Mouse (Mus musculus): ENCODE results near the gene Tent5a. TPM values are rescaled to one million over a fixed set of nuclear protein-coding genes. Genes with fewer than 3 reads are reported as not detected.

The Tent5a gene
- 1 to 10 TPM; 2.6 to 3.6 TPM for total RNA-seq (2021)
- long read RNA-seq, experiment 1, full-length matches to known transcripts, result 2 of 2 reads
- long read RNA-seq, experiment 1, partial matches to known transcripts, result 0 of 2 reads
- long read RNA-seq, experiment 1, other reads (novel, unspliced or antisense), result 0 of 2 reads
- long read RNA-seq, experiment 2, full-length matches to known transcripts, result 1 of 2 reads
- long read RNA-seq, experiment 2, partial matches to known transcripts, result 1 of 2 reads
- long read RNA-seq, experiment 2, other reads (novel, unspliced or antisense), result 0 of 2 reads

DNA sequence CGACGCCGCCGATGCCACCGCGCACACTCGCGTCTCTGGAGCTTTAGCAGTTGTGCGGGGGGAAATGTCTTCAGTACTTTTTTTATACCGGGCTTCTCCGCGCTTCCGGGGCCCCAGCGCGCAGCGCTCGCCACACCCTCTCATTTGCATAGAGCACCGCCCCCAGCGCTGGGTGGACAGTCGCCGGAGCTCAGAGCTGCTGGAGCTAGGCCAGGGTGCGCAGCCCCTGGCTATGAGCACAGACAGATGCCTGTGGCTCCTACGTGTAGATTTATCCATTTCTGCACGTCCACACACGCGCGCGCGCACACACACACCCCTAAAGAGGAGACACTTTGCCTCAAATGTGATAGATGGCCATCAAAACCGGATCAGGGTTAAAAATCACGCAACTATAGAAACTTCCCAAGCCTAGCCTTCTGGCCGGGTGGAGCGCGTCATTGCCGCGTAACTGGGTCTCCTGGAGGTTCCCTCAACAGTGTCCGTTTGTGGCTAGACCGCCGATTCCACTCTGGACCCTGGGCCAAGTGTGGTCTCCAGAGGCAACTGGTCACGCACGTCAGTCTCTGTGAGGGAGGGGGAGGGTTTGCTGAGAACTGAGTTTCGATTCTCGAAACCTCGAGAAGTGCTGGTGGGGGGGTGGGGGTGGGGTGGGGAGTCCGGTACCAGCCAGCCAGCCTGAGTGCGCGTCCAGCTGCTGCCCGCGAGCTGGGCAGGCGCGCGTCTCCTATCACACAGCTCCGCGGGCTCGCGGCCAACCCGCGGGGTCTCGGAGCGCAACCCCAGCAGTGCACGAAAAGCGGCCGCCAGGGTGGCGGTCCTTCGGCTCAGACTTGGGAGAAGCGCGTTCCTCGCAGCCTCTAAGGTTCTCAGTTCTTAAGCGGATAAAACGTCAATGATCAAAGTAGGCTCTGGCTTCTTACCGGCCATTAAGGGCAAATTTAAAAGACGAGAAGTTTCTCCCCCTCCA lies at the start of gene Tent5a:
Gene Tent5a, minus strand, starts transcription at position 107 of the 970 bp plus-strand sequence.
- peak; percentile 47 to 52 for DNase-seq (ENCODE audit: low spot score in 2 of 2)

GRCm38 (mm10) chr9:85376643-85377307 lies 49.6 kb upstream of the Tent5a start:
- no peak for DNase-seq (ENCODE audit: low spot score in 2 of 2)

DNA sequence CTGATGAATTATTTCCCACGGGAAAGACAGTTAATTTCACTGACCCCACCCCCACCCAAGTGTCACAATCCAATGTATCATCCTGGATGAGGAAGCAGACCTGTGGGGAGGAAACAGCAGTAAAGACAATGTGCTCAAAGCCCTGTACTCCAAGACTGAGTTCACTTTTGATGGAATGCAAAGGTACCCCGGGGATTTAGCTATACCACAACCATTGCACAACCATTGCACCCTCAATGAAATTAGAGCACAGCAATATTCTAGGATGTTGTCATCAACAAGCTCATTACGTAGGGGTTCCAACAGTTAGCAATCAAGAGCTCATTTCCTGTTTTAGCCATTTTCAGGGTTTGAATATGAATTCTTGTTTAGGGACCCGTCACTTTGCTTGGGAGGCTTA lies 48.0 kb upstream of the Tent5a start:
- DNase-seq (ENCODE audit: low spot score in 2 of 2), result no peak

DNA sequence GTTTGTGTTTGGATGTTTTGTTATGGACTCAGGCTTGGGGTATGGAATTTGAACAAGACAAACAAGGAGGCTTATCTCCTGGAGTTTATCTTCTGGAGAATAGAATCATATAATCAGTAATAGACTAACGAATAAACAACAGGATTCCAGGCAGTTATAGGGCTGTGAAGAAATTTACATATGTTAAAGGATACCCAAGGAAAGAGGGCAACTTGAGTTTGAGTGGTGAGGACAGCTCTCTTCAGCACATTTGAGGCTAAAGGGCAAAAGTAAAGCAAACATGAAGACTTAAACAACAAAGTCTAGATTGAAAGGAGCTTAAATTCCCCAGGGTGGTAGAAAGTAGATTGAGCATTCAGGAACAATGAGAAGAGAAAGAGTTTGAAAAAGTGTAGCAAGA lies 44.9 kb upstream of the Tent5a start:
- DNase-seq (ENCODE audit: low spot score in 2 of 2), result no peak

DNA sequence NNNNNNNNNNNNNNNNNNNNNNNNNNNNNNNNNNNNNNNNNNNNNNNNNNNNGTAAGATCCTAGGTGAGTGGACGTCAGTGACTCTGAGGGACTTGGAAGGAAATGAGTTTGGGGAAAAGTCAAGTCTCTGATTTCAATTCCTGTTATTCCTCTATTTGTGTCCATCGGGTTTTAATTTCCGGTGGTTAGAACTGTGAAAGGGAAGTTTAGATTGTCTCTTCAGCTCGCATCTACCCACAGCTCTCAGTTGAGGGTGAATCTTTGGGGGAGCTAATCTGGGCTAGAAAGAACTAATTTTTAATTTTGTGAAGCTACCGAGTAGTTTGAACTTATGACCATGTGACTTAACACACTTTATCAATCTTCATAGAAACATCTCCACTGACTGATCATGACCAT lies 42.4 kb upstream of the Tent5a start:
- DNase-seq (ENCODE audit: low spot score in 2 of 2), result no peak

GRCm38 (mm10) chr9:85357154-85357860 lies 30.2 kb upstream of the Tent5a start:
- DNase-seq (ENCODE audit: low spot score in 2 of 2), result no peak

DNA sequence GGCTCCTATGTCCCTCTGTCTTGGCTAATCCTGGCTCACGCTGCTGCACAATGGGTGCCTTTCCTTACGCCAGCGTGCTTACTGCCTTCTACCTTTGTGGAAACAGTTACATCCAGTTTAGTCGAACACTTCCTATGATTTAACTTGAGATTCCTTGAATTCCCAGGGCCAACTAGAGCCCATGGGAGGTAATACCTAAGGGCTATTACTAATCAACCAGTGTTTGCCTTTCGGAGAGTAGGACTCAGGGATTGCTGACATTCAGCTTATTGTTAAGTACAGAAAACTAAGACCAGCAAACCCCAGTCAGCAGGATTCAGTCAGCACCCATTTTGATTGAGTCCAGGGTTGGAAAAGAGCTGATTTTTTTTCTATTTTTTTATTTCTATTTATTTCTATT lies 28.4 kb upstream of the Tent5a start:
- no peak for DNase-seq (ENCODE audit: low spot score in 2 of 2)

- DNase-seq (ENCODE audit: low spot score in 2 of 2), result no peak
Measured at GRCm38 (mm10) chr9:85347823-85348523, 20.8 kb upstream of the Tent5a start.

GRCm38 (mm10) chr9:85342892-85343785 lies 16.0 kb upstream of the Tent5a start:
- DNase-seq (ENCODE audit: low spot score in 2 of 2), result no peak

GRCm38 (mm10) chr9:85340303-85340702 lies 13.2 kb upstream of the Tent5a start:
- DNase-seq (ENCODE audit: low spot score in 2 of 2), result no peak

DNA sequence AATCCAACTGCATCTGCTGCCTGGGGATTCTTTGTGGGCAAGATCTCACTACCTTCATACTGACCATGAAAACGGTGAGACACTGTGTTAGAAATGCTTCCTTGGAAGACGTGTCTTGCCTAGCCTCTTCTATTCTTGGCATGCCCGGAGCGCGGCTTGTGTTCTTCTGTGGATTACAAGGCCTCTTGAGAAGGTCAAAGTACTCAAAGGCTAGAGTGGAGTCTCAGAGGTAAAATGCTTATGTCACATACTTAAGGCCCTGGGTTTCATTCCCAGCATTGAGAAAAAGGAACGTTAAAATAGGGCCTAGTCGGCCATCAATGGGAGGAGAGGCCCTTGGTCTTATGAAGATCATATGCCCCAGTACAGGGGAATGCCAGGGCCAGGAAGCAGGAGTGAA lies 8.9 kb upstream of the Tent5a start:
- no peak for DNase-seq (ENCODE audit: low spot score in 2 of 2)

DNA sequence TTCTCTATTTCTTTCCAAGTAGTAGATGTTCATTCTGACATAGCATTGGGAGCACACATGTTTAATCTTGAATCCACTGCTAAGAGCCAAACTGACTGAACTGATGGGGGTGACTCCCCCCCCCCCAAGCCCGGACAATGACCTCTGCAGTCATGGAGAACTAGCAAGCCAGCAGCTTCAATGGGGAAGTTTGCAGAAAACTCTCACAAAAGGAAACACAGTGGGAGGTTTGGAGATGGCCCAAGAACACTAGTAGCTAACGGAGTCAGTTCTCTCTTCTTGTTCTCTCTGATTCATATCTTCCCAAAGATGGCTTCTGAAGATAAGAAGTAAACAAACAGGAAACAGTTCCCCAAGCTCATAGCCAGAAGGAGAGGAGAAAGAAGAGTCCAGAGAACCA lies 4.4 kb upstream of the Tent5a start:
- no peak for DNase-seq (ENCODE audit: low spot score in 2 of 2)

- peak; percentile 86 to 90 for DNase-seq (ENCODE audit: low spot score in 2 of 2)
Measured at GRCm38 (mm10) chr9:85328259-85328658, 1.1 kb upstream of the Tent5a start.

DNA sequence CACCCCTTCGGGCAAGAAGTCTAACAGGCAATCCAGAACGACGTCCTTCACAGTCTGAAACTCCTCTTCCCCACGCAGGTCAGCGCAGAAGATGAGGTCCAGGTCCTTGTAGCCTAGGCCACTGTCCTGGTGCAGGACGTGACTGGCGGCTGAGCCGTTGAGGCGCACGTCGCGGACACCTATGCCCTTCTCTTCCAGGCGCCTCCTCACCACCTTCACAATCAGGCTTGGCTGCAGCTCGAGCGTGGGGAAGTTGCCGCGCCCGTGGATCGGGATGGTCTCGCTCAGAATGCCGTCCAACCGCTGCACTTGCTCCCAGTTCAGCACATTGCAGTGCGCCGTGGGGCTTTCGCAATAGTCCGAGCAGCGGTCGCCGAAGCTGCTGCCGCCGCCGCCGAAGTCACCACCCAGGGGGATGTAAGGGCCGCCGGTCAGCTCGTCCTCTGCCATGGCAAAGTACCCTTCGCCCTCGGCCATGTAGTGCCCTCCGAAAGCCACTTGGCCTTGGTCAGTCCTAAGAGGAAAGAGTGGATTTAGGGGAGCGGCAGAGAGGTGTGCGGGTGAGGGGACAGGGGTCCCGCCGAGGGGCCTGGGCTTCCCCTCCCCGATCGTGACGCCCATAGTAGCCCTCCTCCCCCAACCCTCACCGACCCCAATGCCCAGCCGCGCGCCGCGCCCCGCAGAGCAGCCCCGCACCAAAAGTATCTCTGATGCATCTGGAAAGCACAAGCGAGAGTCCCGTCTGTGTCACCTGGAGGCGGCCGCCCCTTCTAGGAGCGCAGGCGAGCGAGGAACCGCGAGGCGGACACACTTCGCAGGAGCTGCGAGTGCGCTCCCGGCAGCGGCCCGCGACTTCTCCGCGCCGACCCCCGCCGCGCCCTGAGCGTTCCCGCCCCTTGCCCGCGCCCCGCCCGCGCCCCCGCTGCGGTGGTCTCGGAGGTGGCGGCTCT lies 581 bp downstream of the Tent5a start:
- DNase-seq (ENCODE audit: low spot score in 2 of 2), result peak in 1 of 2 experiments; percentile 11

GRCm38 (mm10) chr9:85325201-85325868 lies 1.8 kb downstream of the Tent5a start:
- DNase-seq (ENCODE audit: low spot score in 2 of 2), result no peak

GRCm38 (mm10) chr9:85324158-85324875 lies 2.8 kb downstream of the Tent5a start:
- no peak for DNase-seq (ENCODE audit: low spot score in 2 of 2)

Measured in layer of hippocampus, postnatal 14 days (tissue).